Mouse (Mus musculus) liver, postnatal 0 days (tissue): ENCODE results near the gene Msl1. TPM values are rescaled to one million over a fixed set of nuclear protein-coding genes. Genes with fewer than 3 reads are reported as not detected.

ENCODE experiments used
- ATAC-seq: fragments of 200-750 bp; cut with Nextera tagmentation; 2 replicates; pipeline ENCODE4 v1.8.0; 2017; ENCODE audit warnings: mild to moderate bottlenecking, moderate library complexity
- DNase-seq: peaks from one replicate; pipeline ENCODE4 v3.0.0-alpha.2; 2016
- H3K27ac ChIP-seq: fragments of 300-500 bp; sonication (generic); 2 replicates; pipeline ENCODE4 v1.5.1; 2014; ENCODE audit warnings: antibody characterized with exemption, moderate library complexity, mild to moderate bottlenecking, low read depth
- H3K27me3 ChIP-seq: fragments of 300-500 bp; sonication (generic); 2 replicates; pipeline ENCODE4 v1.6.1; 2014; ENCODE audit warnings: low read length, control low read depth, mixed read lengths; ENCODE audit not compliant: insufficient read depth
- H3K36me3 ChIP-seq: fragments of 300-500 bp; sonication (generic); replicated peaks from 2 replicates; pipeline ENCODE4 v1.6.1; 2014; ENCODE audit warnings: mild to moderate bottlenecking, control low read depth, low read length, moderate library complexity, mixed read lengths; ENCODE audit not compliant: insufficient read depth
- H3K4me1 ChIP-seq: fragments of 300-500 bp; sonication (generic); 2 replicates; pipeline ENCODE4 v1.6.1; 2014; ENCODE audit warnings: antibody characterized with exemption, mild to moderate bottlenecking, control low read depth; ENCODE audit not compliant: insufficient read depth
- H3K4me2 ChIP-seq: fragments of 300-500 bp; sonication (generic); 2 replicates; pipeline ENCODE4 v1.6.1; 2014; ENCODE audit warnings: low read depth, mild to moderate bottlenecking, low read length, moderate library complexity, mixed read lengths
- H3K4me3 ChIP-seq: fragments of 300-500 bp; sonication (generic); 2 replicates; pipeline ENCODE4 v1.5.1; 2014; ENCODE audit warnings: low read depth, low read length
- H3K9ac ChIP-seq: fragments of 300-500 bp; sonication (generic); replicated peaks from 2 replicates; pipeline ENCODE4 v1.6.1; 2014; ENCODE audit warnings: mild to moderate bottlenecking, moderate library complexity
- H3K9me3 ChIP-seq: fragments of 300-500 bp; sonication (generic); 2 replicates; pipeline ENCODE4 v1.6.1; 2016; ENCODE audit warnings: mild to moderate bottlenecking, control low read depth, low read length, mixed read lengths
- CTCF ChIP-seq: sonication (generic); IDR thresholded peaks from 2 replicates; pipeline ENCODE4 v1.5.1; 2016; ENCODE audit warnings: antibody characterized with exemption, low read depth
- EP300 ChIP-seq: IDR thresholded peaks from 2 replicates; pipeline ENCODE4 v1.6.1; 2016; ENCODE audit warnings: antibody characterized with exemption, low read depth, mild to moderate bottlenecking
- WGBS: fragments of 180-500 bp; shearing (Covaris S2); extraction: QIAGEN DNeasy Blood & Tissue Kit; methylation state at CpG from one replicate; pipeline ENCODE4 v1.1.7; 2014; ENCODE audit not compliant: insufficient replicate concordance; 5-methylcytosine and 5-hydroxymethylcytosine counted together
- polyA plus RNA-seq: library from polyadenylated mRNA; unstranded; fragments of >200 nt; fragmentation: Nextera tagmentation; extraction: Ambion mirVana; gene quantifications from 2 replicates; pipeline ENCODE4 v1.2.1, GENCODE M21; 2015

The Msl1 gene
- polyA plus RNA-seq, 1 experiment from 2014 or later = 5.4 TPM

GRCm38 (mm10) chr11:98770096-98770975 is 25.0 kb upstream of the Msl1 start:
- ATAC-seq (no peak), DNase-seq (peak; percentile 34)
- H3K4me1 ChIP-seq = peaks cover 74% of the 10 kb centered on the region
- no peak overlapping the region for H3K4me2 ChIP-seq
- no peaks in the 10 kb centered on the region for H3K9me3 ChIP-seq
- peaks cover 18% of the 10 kb centered on the region for H3K36me3 ChIP-seq
- no peak for TF ChIP-seq CTCF
- no peak for TF ChIP-seq EP300
- no peaks in the 10 kb centered on the region for H3K27me3 ChIP-seq
- WGBS = 81% methylated on average over 25 of the region's 26 CpGs
- no peak overlapping the region for H3K9ac ChIP-seq
- no peak overlapping the region for H3K4me3 ChIP-seq
- H3K27ac ChIP-seq = peak overlapping the region; percentile 71

- Histone ChIP-seq H3K4me3 (no peak overlapping the region), H3K4me1 (peaks cover 77% of the 10 kb centered on the region), H3K27me3 (no peaks in the 10 kb centered on the region), H3K9ac (no peak overlapping the region), H3K36me3 (peaks cover 18% of the 10 kb centered on the region), H3K4me2 (no peak overlapping the region), H3K27ac (0 out of 2 replicates have a peak overlapping the region, but pooled peaks have one; percentile 2), H3K9me3 (no peaks in the 10 kb centered on the region)
- ATAC-seq = no peak
- DNase-seq = peak; percentile 13
- TF ChIP-seq CTCF (no peak), EP300 (no peak)
- WGBS = 88% methylated on average over 18 of the region's 18 CpGs
Observed at GRCm38 (mm10) chr11:98771131-98771530, 24.2 kb upstream of the Msl1 start.

- no peak overlapping the region for H3K9ac ChIP-seq
- H3K4me2 ChIP-seq = no peak overlapping the region
- H3K27ac ChIP-seq = 0 out of 2 replicates have a peak overlapping the region, but pooled peaks have one; percentile 71
- no peaks in the 10 kb centered on the region for H3K27me3 ChIP-seq
- ATAC-seq (no peak), DNase-seq (peak; percentile 14)
- no peak for TF ChIP-seq CTCF
- WGBS = 79% methylated on average over 11 of the region's 11 CpGs
- H3K9me3 ChIP-seq = no peaks in the 10 kb centered on the region
- H3K4me1 ChIP-seq = peaks cover 79% of the 10 kb centered on the region
- peaks cover 18% of the 10 kb centered on the region for H3K36me3 ChIP-seq
- no peak overlapping the region for H3K4me3 ChIP-seq
Observed at GRCm38 (mm10) chr11:98771844-98772525, 23.3 kb upstream of the Msl1 start.

GRCm38 (mm10) chr11:98772667-98773171 is 22.6 kb upstream of the Msl1 start:
- DNase-seq (peak; percentile 32), ATAC-seq (no peak)
- H3K9ac ChIP-seq = peak overlapping the region; percentile 36; the same call in 1 of the 2 replicates
- H3K4me1 ChIP-seq = peaks cover 80% of the 10 kb centered on the region
- H3K27ac ChIP-seq = peak overlapping the region; percentile 71; the same call in 1 of the 2 replicates
- H3K27me3 ChIP-seq = no peaks in the 10 kb centered on the region
- H3K9me3 ChIP-seq = no peaks in the 10 kb centered on the region
- H3K4me2 ChIP-seq = peak overlapping the region; percentile 80
- 0 out of 2 replicates have a peak overlapping the region, but pooled peaks have one; percentile 53 for H3K4me3 ChIP-seq
- TF ChIP-seq EP300 (no peak), CTCF (no peak)
- WGBS = 47% methylated on average over 8 of the region's 8 CpGs
- peaks cover 18% of the 10 kb centered on the region for H3K36me3 ChIP-seq

GRCm38 (mm10) chr11:98773635-98774295 is 21.6 kb upstream of the Msl1 start:
- TF ChIP-seq CTCF (peak; percentile 15; the same call in 1 of the 2 replicates), EP300 (peak; percentile 79)
- no peaks in the 10 kb centered on the region for H3K27me3 ChIP-seq
- peak overlapping the region; percentile 80 for H3K4me2 ChIP-seq
- H3K27ac ChIP-seq = peak overlapping the region; percentile 94
- peak overlapping the region; percentile 53 for H3K4me3 ChIP-seq
- H3K9ac ChIP-seq = peak overlapping the region; percentile 84
- ATAC-seq (peak; percentile 86), DNase-seq (peak; percentile 100)
- under 1% methylated on average over 34 of the region's 37 CpGs for WGBS
- no peaks in the 10 kb centered on the region for H3K9me3 ChIP-seq
- H3K36me3 ChIP-seq = peaks cover 18% of the 10 kb centered on the region
- H3K4me1 ChIP-seq = peaks cover 70% of the 10 kb centered on the region
